Comparison of ENCODE assay signal across 25 mouse cellular contexts in the genomic region with DNA sequence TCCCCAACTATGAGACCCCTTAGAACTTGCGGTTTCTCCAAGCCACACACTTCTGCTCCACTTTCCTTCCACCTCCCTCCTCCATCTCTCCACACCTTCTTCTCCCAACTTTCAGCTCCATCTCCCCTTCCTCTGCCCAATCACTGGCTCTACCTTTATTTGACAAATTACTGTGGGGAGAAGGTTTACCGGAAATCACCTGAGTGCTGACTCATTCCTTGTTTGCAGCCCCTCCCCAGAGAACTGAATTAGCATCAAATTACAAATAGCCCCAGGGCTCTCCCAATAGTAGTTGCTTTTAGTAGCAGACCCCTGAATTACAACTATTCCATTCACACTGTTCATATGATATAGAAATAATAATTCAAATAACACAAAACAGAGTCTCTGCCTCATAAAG.
"Had no signal": no experiment of that assay in that cellular context is flagged by ENCODE, and none has a peak within 500 bp of the region (broad histone marks: within the 10 kb centered on the region; RNA-seq: fewer than 3 reads in every experiment).

No protein-coding gene starts in this region.

- H3K4me3 ChIP-seq: gastrocnemius, adult 2 months; heart, adult 2 months; heart, embryonic 12.5 days; hindbrain, embryonic 13.5 days; hindbrain, embryonic 15.5 days; kidney, embryonic 15.5 days; limb, embryonic 13.5 days; limb, embryonic 15.5 days; liver, embryonic 13.5 days; liver, embryonic 15.5 days had no signal

- H3K9ac ChIP-seq: heart, embryonic 12.5 days; hindbrain, embryonic 13.5 days; hindbrain, embryonic 15.5 days; kidney, embryonic 15.5 days; limb, embryonic 13.5 days; limb, embryonic 15.5 days; liver, embryonic 13.5 days; liver, embryonic 15.5 days had no signal

- H3K36me3 ChIP-seq: heart, embryonic 12.5 days; hindbrain, embryonic 13.5 days; hindbrain, embryonic 15.5 days; kidney, embryonic 15.5 days; limb, embryonic 13.5 days; limb, embryonic 15.5 days; liver, embryonic 13.5 days; liver, embryonic 15.5 days had no signal

- H3K4me2 ChIP-seq: heart, embryonic 12.5 days; hindbrain, embryonic 13.5 days; hindbrain, embryonic 15.5 days; kidney, embryonic 15.5 days; limb, embryonic 13.5 days; limb, embryonic 15.5 days; liver, embryonic 13.5 days; liver, embryonic 15.5 days had no signal

- H3K4me1 ChIP-seq: heart, embryonic 12.5 days; hindbrain, embryonic 15.5 days; kidney, embryonic 15.5 days; limb, embryonic 15.5 days; liver, embryonic 13.5 days; liver, embryonic 15.5 days had no signal

- H3K27me3 ChIP-seq: heart, embryonic 12.5 days; hindbrain, embryonic 13.5 days; hindbrain, embryonic 15.5 days; kidney, embryonic 15.5 days; limb, embryonic 13.5 days; limb, embryonic 15.5 days; liver, embryonic 13.5 days; liver, embryonic 15.5 days had no signal

- H3K9me3 ChIP-seq: heart, embryonic 12.5 days; hindbrain, embryonic 13.5 days; hindbrain, embryonic 15.5 days; kidney, embryonic 15.5 days; limb, embryonic 13.5 days; limb, embryonic 15.5 days; liver, embryonic 13.5 days; liver, embryonic 15.5 days had no signal

- ATAC-seq: hindbrain, postnatal 0 days; intestine, embryonic 16.5 days had no signal

- H3K27ac ChIP-seq: gastrocnemius, adult 2 months; heart, adult 2 months; hindbrain, embryonic 13.5 days; hindbrain, embryonic 15.5 days; hindbrain, postnatal 0 days; kidney, embryonic 15.5 days; kidney, postnatal 0 days; limb, embryonic 13.5 days; limb, embryonic 15.5 days; liver, embryonic 13.5 days; liver, embryonic 15.5 days had no signal

- DNase-seq: gastrocnemius, adult 2 months; gastrocnemius, postnatal 10 days; gastrocnemius, postnatal 25 days; heart, adult 2 months; heart, postnatal 14 days; heart, postnatal 36 days; kidney, adult 11 months; kidney, adult 2 months; kidney, adult 9 months; kidney, postnatal 14 days; kidney, postnatal 36 days; layer of hippocampus, adult 9-11 months; layer of hippocampus, postnatal 36 days; left cerebral cortex, postnatal 4 days; liver, embryonic 13.5 days had no signal
